Mouse (Mus musculus): ENCODE data around the gene Brms1l.

Gene Brms1l

DNA sequence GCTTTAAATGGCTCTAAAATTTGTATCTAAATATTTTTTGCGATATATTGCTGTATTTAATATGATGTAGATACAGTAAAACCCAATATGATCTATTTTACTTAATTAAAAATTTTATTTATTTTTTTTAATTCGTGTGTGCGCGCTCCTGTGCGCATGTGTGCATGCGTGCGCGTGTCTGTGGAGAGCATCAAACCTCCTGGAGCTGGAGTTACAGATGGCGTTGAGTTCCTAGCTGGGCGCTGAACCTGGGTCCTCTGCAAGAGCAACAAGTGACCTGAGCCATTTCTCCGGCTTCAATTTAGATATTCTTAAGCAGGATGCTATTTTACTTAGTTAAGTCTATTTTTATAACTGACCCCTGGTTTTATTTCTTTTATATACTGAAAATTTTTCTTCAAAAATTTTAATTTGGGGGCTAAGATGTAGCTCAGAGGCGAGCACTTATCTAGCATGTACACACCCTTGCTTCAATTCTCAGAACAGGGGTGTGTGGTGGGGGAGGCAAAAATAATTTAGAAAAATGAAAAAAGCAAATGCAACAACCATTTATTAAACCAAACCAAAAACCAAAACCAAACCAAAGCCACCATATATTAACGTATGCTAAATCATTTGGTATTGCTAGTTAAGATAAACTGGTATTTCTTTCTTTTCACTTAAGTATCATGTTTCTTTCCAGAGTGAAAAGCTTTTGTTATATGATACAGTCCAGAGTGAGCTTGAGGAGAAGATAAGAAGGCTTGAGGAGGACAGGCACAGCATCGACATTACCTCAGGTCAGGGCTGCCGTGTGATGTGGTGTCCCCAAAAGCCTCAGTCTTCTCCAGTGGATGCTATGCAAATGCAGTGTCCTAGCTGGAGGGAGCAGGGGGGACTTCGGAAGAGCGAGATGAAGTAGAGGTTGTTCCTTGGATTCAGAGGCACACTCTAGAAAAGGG, 23.6 kb downstream of the Brms1l start:
- DNase-seq (ENCODE audit: low spot score): peak; percentile 53

DNA sequence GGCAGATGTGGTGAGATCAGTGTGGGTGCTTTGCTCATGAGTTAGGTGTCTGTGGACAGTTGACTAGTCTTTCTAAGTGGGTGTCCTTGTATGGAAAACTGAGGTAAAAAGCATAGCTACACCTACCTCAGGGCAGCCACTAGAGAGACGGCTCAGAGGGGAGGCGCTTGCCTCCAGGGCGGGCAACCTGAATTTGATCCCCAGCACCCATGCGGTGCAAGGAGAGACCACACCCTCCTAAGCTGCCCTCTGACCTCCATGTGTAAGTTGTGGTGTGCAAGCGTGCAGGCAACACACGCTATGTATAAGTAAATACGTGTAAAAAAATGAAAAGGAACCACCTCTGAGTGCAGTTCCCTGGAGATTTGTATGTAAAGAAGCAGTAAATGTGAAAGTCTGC, 24.5 kb downstream of the Brms1l start:
- no peak for DNase-seq (ENCODE audit: low spot score)

DNA sequence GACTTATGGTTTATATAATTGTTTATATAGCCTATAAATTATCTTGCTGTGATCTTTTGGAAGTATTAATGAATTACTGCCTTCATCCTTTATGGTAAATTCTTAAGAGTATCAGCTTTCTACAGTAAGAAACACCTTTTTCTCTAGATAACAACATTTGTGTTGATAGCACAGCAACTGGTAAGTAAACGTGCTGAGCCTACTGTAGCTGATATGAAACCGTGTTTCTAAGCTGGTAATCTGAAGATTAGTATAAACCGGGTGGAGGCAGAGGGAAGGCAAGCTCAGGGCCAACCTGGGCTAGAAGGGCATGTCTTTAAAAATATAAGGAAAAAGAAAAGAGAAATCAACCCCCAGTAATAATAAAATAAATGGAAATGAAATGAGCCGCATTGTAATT, 31.6 kb downstream of the Brms1l start:
- no peak for DNase-seq (ENCODE audit: low spot score)

DNA sequence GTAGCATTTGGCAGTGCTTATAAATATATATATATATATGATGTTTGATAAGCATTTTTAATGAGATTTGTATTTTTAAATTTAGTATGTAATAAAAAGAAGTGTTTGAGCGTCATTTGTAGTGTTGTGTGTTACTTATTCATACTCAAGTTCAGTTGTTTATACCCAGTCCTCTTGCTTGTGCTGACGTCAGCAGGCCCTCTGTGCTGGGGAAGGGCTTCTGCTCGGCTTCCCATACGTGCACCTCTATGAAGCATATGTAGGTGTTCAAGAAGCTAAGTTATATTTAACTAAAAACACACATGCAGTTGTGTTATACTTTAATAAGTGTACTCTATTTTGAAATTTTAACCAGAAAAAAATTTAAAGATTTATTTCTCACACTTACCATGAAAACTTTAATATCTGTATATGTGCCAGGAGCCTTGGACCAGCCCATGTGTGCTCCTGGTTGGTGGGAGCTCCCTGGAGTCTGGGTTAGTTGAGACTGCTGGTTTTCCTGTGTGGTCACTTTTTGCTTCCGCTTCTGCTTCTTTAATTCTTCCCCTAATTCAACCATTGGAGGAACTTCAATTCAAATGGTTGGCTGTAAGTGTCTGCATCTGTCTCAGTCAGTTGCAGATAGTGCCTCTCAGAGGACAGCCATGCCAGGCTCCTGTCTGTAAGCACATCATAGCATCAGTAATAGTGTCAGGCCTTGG, 33.6 kb downstream of the Brms1l start:
- DNase-seq (ENCODE audit: low spot score): no peak

DNA sequence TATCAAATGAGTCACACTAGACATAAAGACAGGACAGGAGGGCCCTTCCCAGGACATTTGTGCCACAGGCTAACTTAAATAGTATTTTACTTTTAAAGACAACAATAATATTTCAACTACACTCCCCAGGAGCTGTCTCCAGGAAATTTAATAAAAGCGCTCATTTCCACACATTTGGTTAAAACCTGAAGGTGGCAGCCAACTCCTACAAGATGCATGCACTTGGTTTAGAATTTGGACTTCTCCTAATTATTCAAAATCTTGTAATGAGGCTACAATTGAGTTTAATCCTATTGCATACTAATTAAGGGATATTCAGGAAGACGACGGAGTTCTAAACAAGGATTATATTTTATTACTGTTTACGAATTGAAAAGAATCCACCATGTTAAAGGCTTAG, 49.3 kb downstream of the Brms1l start:
- DNase-seq (ENCODE audit: low spot score): no peak

DNA sequence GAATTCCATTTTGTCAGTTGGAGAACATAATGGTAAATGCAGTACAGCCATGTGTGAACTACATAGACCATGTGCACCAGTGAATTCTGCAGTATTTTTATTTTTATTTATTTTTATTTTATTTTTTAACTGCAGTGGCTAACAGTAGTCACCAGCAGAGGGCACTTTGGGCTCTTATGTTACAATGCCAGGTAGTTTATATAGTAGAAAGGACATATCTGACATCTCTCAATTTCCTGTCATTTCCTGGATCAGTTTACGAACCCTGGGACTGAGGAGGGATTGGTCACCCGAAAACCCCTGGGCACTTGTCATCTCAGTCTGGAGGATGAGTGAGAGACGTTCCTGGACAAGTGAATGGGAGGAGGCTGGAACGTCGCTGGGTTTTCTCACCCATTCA, 52.4 kb downstream of the Brms1l start:
- no peak for DNase-seq (ENCODE audit: low spot score)

DNA sequence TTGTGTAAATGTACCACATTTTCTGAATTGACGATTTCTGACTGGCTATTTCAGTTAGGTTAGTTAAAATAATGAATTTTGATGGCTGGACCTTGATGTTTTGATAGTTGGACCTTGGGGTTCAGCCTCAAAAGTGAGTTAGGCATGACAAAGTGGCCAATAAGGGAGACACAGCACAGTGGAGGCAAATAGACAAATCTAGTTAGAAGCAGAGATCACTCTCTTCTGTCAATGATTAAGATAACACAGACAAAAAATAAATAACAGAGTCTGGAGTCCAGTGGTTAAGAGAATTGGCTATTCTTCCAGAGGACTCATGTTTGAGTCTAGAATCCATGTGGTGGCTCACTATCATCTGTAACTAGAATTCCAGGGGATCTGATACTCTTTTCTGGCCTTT, 68.7 kb downstream of the Brms1l start:
- DNase-seq (ENCODE audit: low spot score): no peak

DNA sequence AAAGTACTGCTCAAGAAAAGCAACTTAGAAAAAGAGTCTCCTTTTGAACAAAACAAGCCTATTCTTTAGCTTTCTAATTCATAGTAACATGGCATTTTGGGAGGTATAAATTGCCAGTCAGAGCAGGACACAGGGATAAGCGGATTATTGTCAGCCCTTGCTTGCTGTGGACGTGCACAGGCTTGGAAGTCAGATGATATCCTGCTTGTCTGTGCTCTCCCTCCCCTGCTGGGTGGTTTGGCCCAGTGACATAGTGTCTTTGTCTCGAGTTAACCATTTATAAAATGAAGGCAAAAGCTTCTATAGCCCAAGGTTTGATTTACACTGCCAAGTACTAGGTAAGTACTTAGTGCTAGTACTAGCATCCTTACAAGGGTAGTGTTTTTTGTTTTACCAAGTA, 76.0 kb downstream of the Brms1l start:
- no peak for DNase-seq (ENCODE audit: low spot score)

DNA sequence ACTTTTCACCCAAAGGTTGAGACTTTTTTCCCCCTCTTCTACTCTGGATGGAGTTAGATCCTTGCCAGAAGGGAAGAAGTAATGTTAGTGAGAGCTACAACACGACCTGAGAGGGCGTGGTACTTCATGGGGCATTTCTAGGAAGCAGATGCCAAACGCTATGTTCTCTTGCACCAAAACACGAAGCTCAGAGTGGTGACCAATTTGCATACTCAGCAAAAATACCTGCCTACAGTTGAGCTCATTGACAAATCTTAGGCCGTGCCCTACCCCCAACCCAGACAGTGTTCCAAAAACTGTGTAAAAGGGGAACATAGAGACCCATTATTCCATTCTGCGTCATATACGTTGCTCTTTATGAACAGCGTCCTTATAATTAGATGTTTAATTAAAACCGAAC, 77.1 kb downstream of the Brms1l start:
- DNase-seq (ENCODE audit: low spot score): no peak

DNA sequence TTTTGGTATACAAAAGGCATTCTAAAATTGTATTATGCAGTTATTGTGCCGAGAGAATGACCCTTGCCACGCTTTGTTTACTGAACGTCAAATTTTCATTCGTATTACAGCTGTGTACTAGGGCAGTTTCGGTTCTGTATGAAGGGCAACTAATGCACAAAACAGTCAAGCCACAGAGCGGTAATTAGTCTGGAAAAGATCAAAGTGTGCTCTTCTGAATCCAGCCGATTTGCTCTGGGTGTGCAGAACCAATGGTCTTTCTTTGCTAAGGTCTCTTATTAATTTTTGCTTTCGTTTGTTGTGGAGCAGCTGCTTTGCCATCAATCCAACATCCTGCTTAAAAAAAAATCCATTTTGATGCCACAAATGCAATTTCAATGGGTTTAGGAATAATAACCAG, 80.1 kb downstream of the Brms1l start:
- no peak for DNase-seq (ENCODE audit: low spot score)

DNA sequence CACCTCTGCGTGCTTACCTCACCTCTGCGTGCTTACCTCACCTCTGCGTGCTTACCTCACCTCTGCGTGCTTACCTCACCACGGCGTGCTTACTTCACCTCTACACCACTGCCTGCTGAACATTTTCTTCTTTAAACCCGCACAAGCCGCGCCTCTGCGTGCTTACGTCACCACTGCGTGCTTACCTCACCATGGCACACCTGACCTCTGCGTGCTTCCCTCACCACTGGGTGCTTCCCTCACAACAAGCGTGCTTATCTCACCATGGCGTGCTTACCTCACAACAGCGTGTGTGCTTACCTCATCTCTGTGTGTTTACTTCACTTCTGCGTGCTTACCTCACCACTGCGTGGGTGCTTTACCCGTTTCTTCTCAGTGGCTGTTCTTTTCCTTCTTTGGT, 80.9 kb downstream of the Brms1l start:
- DNase-seq (ENCODE audit: low spot score): no peak

Data from c-Kit-positive CD71-positive TER-119-positive erythroid progenitor cells, embryonic 14.5 days (primary cell).